Mouse (Mus musculus) kidney, adult 11 months (tissue): Measurements from ENCODE around the gene Pde2a.

Source experiments
- DNase-seq: peaks from one replicate; pipeline ENCODE4 v3.0.0; 2022

The Pde2a gene

GRCm38 (mm10) chr7:101410267-101410936, 11.1 kb upstream of the Pde2a start, which contains the start of gene Gm45837:
Gm45837 (plus strand) TSS chr7:101410886.
- no peak for DNase-seq

- peak; percentile 71 for DNase-seq
Measured at GRCm38 (mm10) chr7:101412796-101413195, 8.7 kb upstream of the Pde2a start.

GRCm38 (mm10) chr7:101414209-101414608, 7.3 kb upstream of the Pde2a start:
- no peak for DNase-seq

- DNase-seq, result peak; percentile 24
Measured at GRCm38 (mm10) chr7:101414661-101415511, 6.6 kb upstream of the Pde2a start.

- DNase-seq, result no peak
Measured at GRCm38 (mm10) chr7:101415512-101416100, 5.9 kb upstream of the Pde2a start.

GRCm38 (mm10) chr7:101416391-101416790, 5.1 kb upstream of the Pde2a start:
- no peak for DNase-seq

- DNase-seq, result no peak
Measured at GRCm38 (mm10) chr7:101419013-101419770, 2.3 kb upstream of the Pde2a start.

- DNase-seq, result no peak
Measured at GRCm38 (mm10) chr7:101422069-101422468, 578 bp downstream of the Pde2a start.

- DNase-seq, result no peak
Measured at GRCm38 (mm10) chr7:101422646-101423045, 1.2 kb downstream of the Pde2a start.

- no peak for DNase-seq
Measured at GRCm38 (mm10) chr7:101423970-101424369, 2.5 kb downstream of the Pde2a start.

- no peak for DNase-seq
Measured at GRCm38 (mm10) chr7:101426692-101427091, 5.2 kb downstream of the Pde2a start.

GRCm38 (mm10) chr7:101427736-101428135, 6.2 kb downstream of the Pde2a start:
- no peak for DNase-seq

- DNase-seq, result no peak
Measured at GRCm38 (mm10) chr7:101435038-101435437, 13.5 kb downstream of the Pde2a start.

- DNase-seq, result no peak
Measured at GRCm38 (mm10) chr7:101437876-101438275, 16.4 kb downstream of the Pde2a start.

- no peak for DNase-seq
Measured at GRCm38 (mm10) chr7:101443093-101443492, 21.6 kb downstream of the Pde2a start.

GRCm38 (mm10) chr7:101444211-101444610, 22.7 kb downstream of the Pde2a start:
- no peak for DNase-seq

GRCm38 (mm10) chr7:101449855-101450254, 28.4 kb downstream of the Pde2a start:
- DNase-seq, result no peak

GRCm38 (mm10) chr7:101450422-101451401, 29.2 kb downstream of the Pde2a start:
- peak; percentile 68 for DNase-seq

GRCm38 (mm10) chr7:101452669-101453068, 31.2 kb downstream of the Pde2a start:
- DNase-seq, result no peak

GRCm38 (mm10) chr7:101453296-101453695, 31.8 kb downstream of the Pde2a start:
- DNase-seq, result no peak

GRCm38 (mm10) chr7:101453725-101454124, 32.2 kb downstream of the Pde2a start:
- peak; percentile 76 for DNase-seq

- no peak for DNase-seq
Measured at GRCm38 (mm10) chr7:101454479-101454878, 33.0 kb downstream of the Pde2a start.
